Mouse (Mus musculus) lung, postnatal 0 days (tissue): Measurements from ENCODE around the gene Higd1a. TPM values are rescaled to one million over a fixed set of nuclear protein-coding genes. Genes with fewer than 3 reads are reported as not detected.

Source experiments
- ATAC-seq: fragments of 200-750 bp; cut with Nextera tagmentation; 2 replicates; pipeline ENCODE4 v1.8.0; 2017; ENCODE audit warnings: moderate library complexity
- DNase-seq: peaks from one replicate; pipeline ENCODE4 v3.0.0-alpha.2; 2016; ENCODE audit warnings: low spot score
- H3K27ac ChIP-seq: fragments of 300-500 bp; sonication (generic); 2 replicates; pipeline ENCODE4 v1.5.1; 2014; ENCODE audit warnings: antibody characterized with exemption, mild to moderate bottlenecking, low read length, mixed read lengths
- H3K27me3 ChIP-seq: fragments of 300-500 bp; sonication (generic); replicated peaks from 2 replicates; pipeline ENCODE4 v1.6.1; 2014; ENCODE audit warnings: low read length, mixed read lengths; ENCODE audit not compliant: insufficient read depth
- H3K36me3 ChIP-seq: fragments of 300-500 bp; sonication (generic); 2 replicates; pipeline ENCODE4 v1.6.1; 2014; ENCODE audit warnings: low read length, mixed read lengths; ENCODE audit not compliant: insufficient read depth
- H3K4me1 ChIP-seq: fragments of 300-500 bp; sonication (generic); 2 replicates; pipeline ENCODE4 v1.6.1; 2014; ENCODE audit warnings: antibody characterized with exemption, low read depth, low read length, mixed read lengths; ENCODE audit not compliant: insufficient read depth
- H3K4me2 ChIP-seq: fragments of 300-500 bp; sonication (generic); replicated peaks from 2 replicates; pipeline ENCODE4 v1.6.1; 2014; ENCODE audit warnings: low read depth, mild to moderate bottlenecking, low read length, moderate library complexity, mixed read lengths
- H3K4me3 ChIP-seq: fragments of 300-500 bp; sonication (generic); 2 replicates; pipeline ENCODE4 v1.5.1; 2014; ENCODE audit warnings: low read depth, low read length
- H3K9ac ChIP-seq: fragments of 300-500 bp; sonication (generic); replicated peaks from 2 replicates; pipeline ENCODE4 v1.6.1; 2014; ENCODE audit warnings: low read depth, mild to moderate bottlenecking
- H3K9me3 ChIP-seq: fragments of 300-500 bp; sonication (generic); 2 replicates; pipeline ENCODE4 v1.6.1; 2016; ENCODE audit warnings: low read length, mixed read lengths
- CTCF ChIP-seq: IDR thresholded peaks from 2 replicates; pipeline ENCODE4 v1.5.1; 2016; ENCODE audit warnings: antibody characterized with exemption, mild to moderate bottlenecking
- EP300 ChIP-seq: IDR thresholded peaks from 2 replicates; pipeline ENCODE4 v1.6.1; 2016; ENCODE audit warnings: antibody characterized with exemption, mild to moderate bottlenecking, control low read depth
- WGBS: fragments of 180-500 bp; shearing (Covaris S2); extraction: QIAGEN DNeasy Blood & Tissue Kit; methylation state at CpG from one replicate; pipeline ENCODE4 v1.1.7; 2014; 5-methylcytosine and 5-hydroxymethylcytosine counted together
- polyA plus RNA-seq: library from polyadenylated mRNA; unstranded; fragments of >200 nt; fragmentation: Nextera tagmentation; extraction: Ambion mirVana; gene quantifications from 2 replicates; pipeline ENCODE4 v1.2.1, GENCODE M21; 2015

Gene Higd1a
- polyA plus RNA-seq, 1 experiment from 2014 or later: 206 TPM

DNA sequence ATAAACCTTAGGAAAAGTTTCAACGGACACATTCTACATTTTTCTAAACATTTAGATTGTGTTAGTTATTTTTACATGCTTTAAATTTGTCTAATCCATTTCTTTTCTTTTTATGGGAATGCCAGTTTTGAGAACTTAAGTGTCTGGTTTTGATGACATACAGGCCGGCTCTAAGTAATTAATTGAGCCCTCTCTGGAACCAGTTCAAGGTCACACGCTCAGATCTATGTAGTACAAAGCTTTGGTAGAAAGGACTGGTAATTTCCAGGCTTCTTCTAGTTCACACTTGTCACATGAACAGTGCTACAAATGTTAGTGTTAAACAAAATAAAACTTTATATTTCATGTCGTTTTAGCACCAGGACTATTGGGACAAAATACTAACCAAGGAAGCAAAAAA, 6.7 kb upstream of the Higd1a start:
- peak; percentile 43 for DNase-seq
- H3K36me3 ChIP-seq: no peaks in the 10 kb centered on the region
- H3K27ac ChIP-seq: peak overlapping the region; percentile 54; the same call in 1 of the 2 replicates
- H3K9me3 ChIP-seq: no peaks in the 10 kb centered on the region
- no peak overlapping the region for H3K4me3 ChIP-seq
- 40% methylated on average over 4 of the region's 4 CpGs for WGBS
- H3K9ac ChIP-seq: no peak overlapping the region
- H3K4me1 ChIP-seq: no peaks in the 10 kb centered on the region; the same call in 1 of the 2 replicates
- no peak overlapping the region for H3K4me2 ChIP-seq
- ATAC-seq: peak; percentile 34; the same call in 1 of the 2 replicates
- no peak for TF ChIP-seq CTCF
- TF ChIP-seq EP300: no peak
- H3K27me3 ChIP-seq: no peaks in the 10 kb centered on the region

DNA sequence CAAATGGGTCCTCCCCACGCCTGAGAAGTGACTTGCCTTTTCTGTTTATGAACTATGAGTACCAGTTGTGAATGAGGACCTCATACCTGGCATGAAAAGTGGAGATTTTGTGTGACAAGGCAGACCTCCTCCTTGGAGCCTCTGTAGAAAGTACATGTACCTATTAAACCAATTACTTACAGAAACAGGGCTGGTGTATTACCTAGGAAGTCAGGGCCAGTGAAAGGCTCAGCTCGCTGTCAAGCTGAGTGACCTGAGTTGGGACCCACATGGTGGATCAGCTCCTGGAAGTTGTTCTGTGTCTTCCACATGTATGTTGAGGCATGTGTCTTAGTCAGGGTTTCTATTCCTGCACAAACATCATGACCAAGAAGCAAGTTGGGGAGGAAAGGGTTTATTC, 2.8 kb upstream of the Higd1a start:
- Histone ChIP-seq H3K4me1 (0 out of 2 replicates have a peak, but pooled peaks cover 3% of the 10 kb centered on the region), H3K4me2 (no peak overlapping the region), H3K9ac (no peak overlapping the region), H3K9me3 (no peaks in the 10 kb centered on the region), H3K4me3 (no peak overlapping the region), H3K27ac (no peak overlapping the region), H3K27me3 (no peaks in the 10 kb centered on the region), H3K36me3 (no peaks in the 10 kb centered on the region)
- no peak for DNase-seq
- ATAC-seq: no peak
- no peak for TF ChIP-seq EP300
- no peak for TF ChIP-seq CTCF
- WGBS: 78% methylated on average over 2 of the region's 2 CpGs

DNA sequence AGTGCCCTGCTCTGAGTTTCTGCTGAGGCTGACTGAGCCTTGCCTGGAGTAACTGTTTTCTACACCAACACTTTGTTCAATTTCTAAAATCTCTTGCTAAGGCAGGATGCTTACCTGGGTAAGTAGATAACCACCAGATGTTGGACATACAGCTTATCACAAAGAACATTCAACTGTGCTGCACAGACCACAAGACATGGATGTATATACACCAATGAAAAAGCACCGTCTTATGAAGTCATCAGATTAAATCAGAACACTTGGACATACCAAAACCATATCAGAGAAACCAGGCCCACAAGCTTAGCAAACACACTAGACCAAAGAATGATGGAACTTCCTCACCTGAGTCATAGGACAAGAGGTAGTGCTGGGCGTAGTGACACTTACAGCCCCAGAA, 1.2 kb upstream of the Higd1a start:
- H3K9ac ChIP-seq: no peak overlapping the region
- H3K27me3 ChIP-seq: no peaks in the 10 kb centered on the region
- TF ChIP-seq CTCF (no peak), EP300 (no peak)
- DNase-seq (no peak), ATAC-seq (no peak)
- no peak overlapping the region for H3K27ac ChIP-seq
- H3K4me2 ChIP-seq: no peak overlapping the region
- H3K9me3 ChIP-seq: no peaks in the 10 kb centered on the region
- H3K4me1 ChIP-seq: 0 out of 2 replicates have a peak, but pooled peaks cover 3% of the 10 kb centered on the region
- no peaks in the 10 kb centered on the region for H3K36me3 ChIP-seq
- no peak overlapping the region for H3K4me3 ChIP-seq
- 93% methylated on average over 2 of the region's 2 CpGs for WGBS

DNA sequence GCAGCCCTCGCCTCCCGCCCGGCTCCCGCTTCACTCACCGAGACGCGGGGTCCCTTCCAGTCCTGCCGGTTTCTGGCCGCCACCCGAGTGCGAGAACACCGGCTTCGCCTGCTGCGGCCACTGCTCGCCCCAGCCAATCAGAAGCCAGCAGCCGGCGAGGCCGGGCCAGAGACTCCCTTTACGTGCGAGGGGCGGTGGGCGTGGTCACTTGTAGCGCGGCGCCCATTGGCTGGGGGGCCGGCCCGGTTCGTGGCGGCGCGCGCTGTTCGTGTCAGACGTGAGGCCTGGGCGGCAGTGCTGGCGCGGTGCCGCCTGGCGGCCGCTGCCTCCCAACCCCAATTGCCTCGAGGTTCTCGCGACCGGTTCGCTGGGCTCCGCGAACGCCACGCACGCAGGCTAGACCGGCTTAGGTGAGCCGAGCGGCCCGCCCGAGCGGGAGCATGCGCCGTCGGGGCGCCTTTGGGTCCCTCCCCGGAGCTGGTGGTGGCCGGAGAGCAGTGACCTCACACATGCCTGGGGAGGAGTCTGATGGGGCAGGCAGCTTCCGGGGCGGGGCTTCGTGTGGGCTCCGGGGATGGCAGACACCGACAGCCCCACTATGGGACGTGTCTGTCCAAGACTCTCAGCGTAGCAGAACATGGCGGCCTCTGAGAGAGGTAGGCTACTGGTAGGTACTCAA, 549 bp downstream of the Higd1a start:
- under 1% methylated on average over 63 of the region's 70 CpGs for WGBS
- Histone ChIP-seq H3K4me2 (peak overlapping the region; percentile 75), H3K4me3 (peak overlapping the region; percentile 83), H3K27me3 (no peaks in the 10 kb centered on the region), H3K4me1 (0 out of 2 replicates have a peak, but pooled peaks cover 3% of the 10 kb centered on the region), H3K36me3 (no peaks in the 10 kb centered on the region), H3K9ac (peak overlapping the region; percentile 80), H3K9me3 (no peaks in the 10 kb centered on the region), H3K27ac (peak overlapping the region; percentile 98)
- TF ChIP-seq EP300 (no peak), CTCF (peak; percentile 55)
- DNase-seq (peak; percentile 99), ATAC-seq (peak; percentile 97)

DNA sequence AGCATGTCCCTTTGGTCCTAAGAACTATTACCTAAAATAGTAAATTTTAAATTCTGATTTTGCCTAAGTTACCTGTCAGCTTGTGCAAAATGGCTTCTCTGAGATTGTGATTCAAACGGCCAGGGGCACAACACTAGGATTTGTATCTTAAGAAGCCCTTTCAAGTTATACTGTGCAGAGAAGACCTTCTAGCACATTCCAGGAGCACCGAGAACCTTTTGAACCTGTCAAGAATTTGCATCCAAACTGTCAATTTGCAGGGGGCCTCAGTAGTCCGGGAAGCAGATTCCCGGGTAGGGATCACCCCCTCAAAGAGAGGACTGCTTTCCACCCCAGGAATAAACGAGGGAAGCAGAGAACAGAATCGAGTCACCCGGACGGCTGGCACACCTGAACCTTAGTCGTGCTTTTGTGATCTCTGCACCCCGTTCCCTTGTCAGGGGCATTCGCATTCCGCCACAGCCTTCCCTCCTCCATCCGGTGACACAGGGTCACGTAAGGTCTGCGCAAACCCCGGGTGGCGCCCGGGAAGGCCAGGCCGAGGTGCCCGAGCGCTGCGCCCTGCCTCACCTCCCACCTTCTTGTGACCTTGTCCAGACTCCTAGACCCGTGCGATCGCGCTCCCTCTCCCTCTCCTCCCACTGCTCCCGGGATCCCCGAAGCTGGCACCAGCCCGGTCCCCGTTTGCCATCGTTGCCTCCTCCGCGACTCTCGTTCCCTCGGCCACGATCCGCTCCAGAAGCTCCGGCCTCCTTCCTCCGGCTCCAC, 1.3 kb downstream of the Higd1a start:
- DNase-seq: peak; percentile 50
- no peaks in the 10 kb centered on the region for H3K9me3 ChIP-seq
- H3K4me2 ChIP-seq: peak overlapping the region; percentile 75
- peak; percentile 12 for ATAC-seq
- H3K4me3 ChIP-seq: peak overlapping the region; percentile 83
- H3K9ac ChIP-seq: peak overlapping the region; percentile 80
- H3K36me3 ChIP-seq: peaks cover 2% of the 10 kb centered on the region; the same call in 1 of the 2 replicates
- 0 out of 2 replicates have a peak, but pooled peaks cover 3% of the 10 kb centered on the region for H3K4me1 ChIP-seq
- 2% methylated on average over 32 of the region's 39 CpGs for WGBS
- TF ChIP-seq CTCF (no peak), EP300 (no peak)
- H3K27ac ChIP-seq: peak overlapping the region; percentile 98
- H3K27me3 ChIP-seq: no peaks in the 10 kb centered on the region

DNA sequence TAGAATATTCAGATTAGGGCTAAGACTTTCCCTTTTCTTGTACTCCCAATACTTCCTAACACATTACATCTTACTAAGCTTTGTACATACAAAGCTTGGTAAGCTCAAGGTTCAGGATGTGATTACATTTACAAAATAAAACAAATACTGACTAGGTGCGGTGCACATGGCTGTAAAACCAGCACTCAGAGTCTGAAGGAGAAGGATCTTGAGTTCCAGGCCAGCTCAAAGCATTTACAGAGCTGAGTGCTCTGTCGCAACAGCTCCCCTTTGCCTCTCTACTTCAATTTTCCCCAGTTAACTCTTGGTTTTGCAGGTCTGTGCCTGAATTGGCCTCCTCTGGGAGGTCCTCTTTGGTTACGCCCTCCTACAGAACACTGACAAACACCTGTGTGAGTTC, 3.9 kb downstream of the Higd1a start:
- Histone ChIP-seq H3K4me1 (0 out of 2 replicates have a peak, but pooled peaks cover 3% of the 10 kb centered on the region), H3K27ac (peak overlapping the region; percentile 54; the same call in 1 of the 2 replicates), H3K9ac (no peak overlapping the region), H3K4me2 (no peak overlapping the region), H3K36me3 (peaks cover 19% of the 10 kb centered on the region; the same call in 1 of the 2 replicates), H3K27me3 (no peaks in the 10 kb centered on the region), H3K9me3 (no peaks in the 10 kb centered on the region), H3K4me3 (no peak overlapping the region)
- DNase-seq (peak; percentile 75), ATAC-seq (no peak)
- WGBS: 56% methylated on average over 3 of the region's 3 CpGs
- TF ChIP-seq CTCF (no peak), EP300 (peak; percentile 40)
